Mouse (Mus musculus) kidney, postnatal 10 days (tissue): Measurements from ENCODE around the gene Prss35.

Experiments
- DNase-seq: peaks from one replicate; pipeline ENCODE4 v3.0.0; 2021; ENCODE audit warnings: mixed read lengths

The Prss35 gene

DNA sequence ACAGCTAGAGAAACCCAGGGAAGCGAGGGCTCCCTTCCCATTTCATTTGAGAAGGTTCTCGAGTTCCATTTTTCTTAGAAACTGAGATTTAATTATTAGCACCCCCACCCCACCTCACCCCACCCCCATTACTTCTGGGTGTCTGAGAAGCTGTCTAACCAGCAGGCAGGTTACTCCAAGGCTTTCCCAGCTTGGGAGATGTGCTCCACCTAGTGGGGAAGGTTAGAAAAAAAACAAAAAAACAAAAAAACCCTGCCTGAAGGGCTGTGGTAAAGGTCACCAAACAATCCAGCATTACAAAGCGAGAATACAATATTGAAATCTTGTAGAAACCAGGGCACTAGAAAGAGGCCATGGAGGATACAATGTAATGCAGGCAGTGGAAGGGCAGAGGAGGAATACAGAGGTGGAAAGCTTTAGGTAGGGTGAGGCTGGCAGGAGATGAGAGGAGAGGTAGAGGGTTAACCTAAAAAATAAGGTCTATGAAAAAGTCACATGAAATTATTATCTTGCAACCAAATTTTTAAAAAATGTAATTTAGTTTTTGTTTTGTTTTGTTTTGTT lies 57.2 kb downstream of the Prss35 start:
- DNase-seq, result no peak
